Mouse (Mus musculus) kidney, postnatal 0 days (tissue): ENCODE measurements around the gene Nuak2. TPM values are rescaled to one million over a fixed set of nuclear protein-coding genes. Genes with fewer than 3 reads are reported as not detected.

Experiments
- ATAC-seq: fragments of 200-750 bp; cut with Nextera tagmentation; replicated peaks from 2 replicates; pipeline ENCODE4 v1.8.0; 2017; ENCODE audit warnings: low read depth, moderate number of reproducible peaks, moderate TSS enrichment, moderate library complexity; ENCODE audit not compliant: low FRiP score
- DNase-seq: peaks from one replicate; pipeline ENCODE4 v3.0.0-alpha.2; 2016; ENCODE audit warnings: low spot score
- H3K27ac ChIP-seq: fragments of 300-500 bp; sonication (generic); 2 replicates; pipeline ENCODE4 v1.5.1; 2014; ENCODE audit warnings: mild to moderate bottlenecking
- H3K27me3 ChIP-seq: fragments of 300-500 bp; sonication (generic); 2 replicates; pipeline ENCODE4 v1.6.1; 2014; ENCODE audit warnings: low read length, mixed read lengths; ENCODE audit not compliant: insufficient read depth
- H3K36me3 ChIP-seq: fragments of 300-500 bp; sonication (generic); 2 replicates; pipeline ENCODE4 v1.6.1; 2014; ENCODE audit warnings: low read length, mixed read lengths; ENCODE audit not compliant: insufficient read depth
- H3K4me1 ChIP-seq: fragments of 300-500 bp; sonication (generic); replicated peaks from 2 replicates; pipeline ENCODE4 v1.6.1; 2014; ENCODE audit warnings: antibody characterized with exemption, low read length, mixed read lengths; ENCODE audit not compliant: insufficient read depth
- H3K4me2 ChIP-seq: fragments of 300-500 bp; sonication (generic); 2 replicates; pipeline ENCODE4 v1.6.1; 2014; ENCODE audit warnings: mild to moderate bottlenecking, low read length, moderate library complexity, mixed read lengths
- H3K4me3 ChIP-seq: fragments of 300-500 bp; sonication (generic); replicated peaks from 2 replicates; pipeline ENCODE4 v1.5.1; 2014; ENCODE audit warnings: low read depth, low read length
- H3K9ac ChIP-seq: fragments of 300-500 bp; sonication (generic); 2 replicates; pipeline ENCODE4 v1.6.1; 2014; ENCODE audit warnings: low read depth, low read length
- H3K9me3 ChIP-seq: fragments of 300-500 bp; sonication (generic); replicated peaks from 2 replicates; pipeline ENCODE4 v1.6.1; 2016; ENCODE audit warnings: low read length, inconsistent platforms, mixed read lengths
- CTCF ChIP-seq: IDR thresholded peaks from 2 replicates; pipeline ENCODE4 v1.5.1; 2016; ENCODE audit warnings: antibody characterized with exemption, low read depth, mild to moderate bottlenecking, moderate library complexity
- WGBS: fragments of 180-500 bp; shearing (Covaris S2); extraction: QIAGEN DNeasy Blood & Tissue Kit; methylation state at CpG from one replicate; pipeline ENCODE4 v1.1.7; 2014; 5-methylcytosine and 5-hydroxymethylcytosine counted together
- polyA plus RNA-seq: library from polyadenylated mRNA; unstranded; fragments of >200 nt; fragmentation: Nextera tagmentation; extraction: Ambion mirVana; gene quantifications from 2 replicates; pipeline ENCODE4 v1.2.1, GENCODE M21; 2015

The Nuak2 gene
- 8.7 and 9.6 TPM in 2 replicates for polyA plus RNA-seq

- no peaks in the 10 kb centered on the region for H3K36me3 ChIP-seq
- H3K27me3 ChIP-seq: no peaks in the 10 kb centered on the region
- under 1% methylated on average over 67 of the region's 67 CpGs for WGBS
- DNase-seq: peak; percentile 91
- TF ChIP-seq CTCF: no peak
- H3K9me3 ChIP-seq: no peaks in the 10 kb centered on the region
- H3K9ac ChIP-seq: peak within 1 kb of the TSS; percentile 55
- peak within 1 kb of the TSS; percentile 91 for H3K4me2 ChIP-seq
- H3K27ac ChIP-seq: no peak within 1 kb of the TSS; the same call in 1 of the 2 replicates
- H3K4me1 ChIP-seq: peaks cover 32% of the 10 kb centered on the region
- ATAC-seq: peak; percentile 82
- H3K4me3 ChIP-seq: peak within 1 kb of the TSS; percentile 55
These were observed at the start of gene Nuak2 for GRCm38 (mm10) chr1:132315889-132316624. Nuak2 (plus strand) TSS chr1:132316126.

- Histone ChIP-seq H3K36me3 (no peaks in the 10 kb centered on the region), H3K4me1 (peaks cover 8% of the 10 kb centered on the region; the same call in 1 of the 2 replicates), H3K27ac (peak overlapping the region; percentile 55), H3K4me2 (peak overlapping the region; percentile 27), H3K9ac (no peak overlapping the region), H3K27me3 (no peaks in the 10 kb centered on the region), H3K4me3 (no peak overlapping the region), H3K9me3 (no peaks in the 10 kb centered on the region)
- peak; percentile 86 for DNase-seq
- TF ChIP-seq CTCF: no peak
- peak; percentile 72 for ATAC-seq
- 16% methylated on average over 8 of the region's 8 CpGs for WGBS
These were observed 49.0 kb upstream of the Nuak2 start for GRCm38 (mm10) chr1:132266791-132267557.

- Histone ChIP-seq H3K27me3 (no peaks in the 10 kb centered on the region), H3K4me3 (no peak overlapping the region), H3K4me2 (no peak overlapping the region), H3K9me3 (no peaks in the 10 kb centered on the region), H3K27ac (peak overlapping the region; percentile 55), H3K36me3 (no peaks in the 10 kb centered on the region), H3K4me1 (peaks cover 8% of the 10 kb centered on the region; the same call in 1 of the 2 replicates), H3K9ac (no peak overlapping the region)
- TF ChIP-seq CTCF: no peak
- DNase-seq (no peak), ATAC-seq (no peak)
- 42% methylated on average over 2 of the region's 2 CpGs for WGBS
These were observed 48.0 kb upstream of the Nuak2 start for GRCm38 (mm10) chr1:132267959-132268358.

GRCm38 (mm10) chr1:132268418-132269060 lies 47.4 kb upstream of the Nuak2 start:
- Histone ChIP-seq H3K4me1 (peaks cover 8% of the 10 kb centered on the region; the same call in 1 of the 2 replicates), H3K9me3 (no peaks in the 10 kb centered on the region), H3K4me2 (no peak overlapping the region), H3K4me3 (no peak overlapping the region), H3K27me3 (no peaks in the 10 kb centered on the region), H3K9ac (no peak overlapping the region), H3K27ac (no peak overlapping the region), H3K36me3 (no peaks in the 10 kb centered on the region)
- no peak for ATAC-seq
- DNase-seq: no peak
- TF ChIP-seq CTCF: no peak
- WGBS: 47% methylated on average over 7 of the region's 7 CpGs

GRCm38 (mm10) chr1:132271237-132271636 lies 44.7 kb upstream of the Nuak2 start:
- WGBS: 86% methylated on average over 3 of the region's 3 CpGs
- ATAC-seq (no peak), DNase-seq (no peak)
- Histone ChIP-seq H3K36me3 (no peaks in the 10 kb centered on the region), H3K27me3 (no peaks in the 10 kb centered on the region), H3K4me2 (no peak overlapping the region), H3K9me3 (no peaks in the 10 kb centered on the region), H3K27ac (no peak overlapping the region), H3K4me1 (peaks cover 8% of the 10 kb centered on the region; the same call in 1 of the 2 replicates), H3K9ac (no peak overlapping the region), H3K4me3 (no peak overlapping the region)
- no peak for TF ChIP-seq CTCF

- Histone ChIP-seq H3K4me3 (no peak overlapping the region), H3K36me3 (no peaks in the 10 kb centered on the region), H3K27me3 (no peaks in the 10 kb centered on the region), H3K4me1 (0 out of 2 replicates have a peak, but pooled peaks cover 5% of the 10 kb centered on the region), H3K27ac (no peak overlapping the region), H3K9ac (no peak overlapping the region), H3K9me3 (no peaks in the 10 kb centered on the region), H3K4me2 (no peak overlapping the region)
- DNase-seq (no peak), ATAC-seq (no peak)
- WGBS: 59% methylated on average over 3 of the region's 3 CpGs
- TF ChIP-seq CTCF: no peak
These were observed 39.2 kb upstream of the Nuak2 start for GRCm38 (mm10) chr1:132276694-132277093.
